Mouse (Mus musculus): ENCODE measurements around the gene Tmem214.

Gene Tmem214

GRCm38 (mm10) chr5:30867712-30868111 is at the start of gene Tmem214:
Gene Tmem214, plus strand, starts transcription at chr5:30868012.
- no peak for DNase-seq

- DNase-seq = no peak
Observed at GRCm38 (mm10) chr5:30818758-30819309, 49.0 kb upstream of the Tmem214 start.

GRCm38 (mm10) chr5:30822689-30823088 is 45.1 kb upstream of the Tmem214 start:
- no peak for DNase-seq

GRCm38 (mm10) chr5:30823091-30823490 is 44.7 kb upstream of the Tmem214 start:
- DNase-seq = no peak

GRCm38 (mm10) chr5:30824124-30824988 is 43.5 kb upstream of the Tmem214 start:
- no peak for DNase-seq

GRCm38 (mm10) chr5:30825166-30825565 is 42.6 kb upstream of the Tmem214 start:
- DNase-seq = no peak

GRCm38 (mm10) chr5:30825821-30826220 is 42.0 kb upstream of the Tmem214 start:
- DNase-seq = no peak

- DNase-seq = no peak
Observed at GRCm38 (mm10) chr5:30833416-30833815, 34.4 kb upstream of the Tmem214 start.

GRCm38 (mm10) chr5:30839731-30840130 is 28.1 kb upstream of the Tmem214 start:
- DNase-seq = no peak

- DNase-seq = no peak
Observed at GRCm38 (mm10) chr5:30841896-30842295, 25.9 kb upstream of the Tmem214 start.

GRCm38 (mm10) chr5:30849891-30850555 is 17.8 kb upstream of the Tmem214 start:
- DNase-seq = peak; percentile 47 to 67

- DNase-seq = no peak
Observed at GRCm38 (mm10) chr5:30850556-30850925, 17.3 kb upstream of the Tmem214 start.

GRCm38 (mm10) chr5:30853522-30853921 is 14.3 kb upstream of the Tmem214 start:
- no peak for DNase-seq

- peak in 1 of 2 experiments; percentile 32 for DNase-seq
Observed at GRCm38 (mm10) chr5:30855674-30856073, 12.1 kb upstream of the Tmem214 start.

- DNase-seq = no peak
Observed at GRCm38 (mm10) chr5:30856124-30856523, 11.7 kb upstream of the Tmem214 start.

- peak; percentile 49 to 64 for DNase-seq
Observed at GRCm38 (mm10) chr5:30863852-30864251, 4.0 kb upstream of the Tmem214 start.

- no peak for DNase-seq
Observed at GRCm38 (mm10) chr5:30864322-30864721, 3.5 kb upstream of the Tmem214 start.

- DNase-seq = no peak
Observed at GRCm38 (mm10) chr5:30866871-30867270, 941 bp upstream of the Tmem214 start.

- peak; percentile 37 to 61 for DNase-seq
Observed at GRCm38 (mm10) chr5:30868981-30869380, 1.2 kb downstream of the Tmem214 start.

- peak; percentile 94 to 96 for DNase-seq
Observed at GRCm38 (mm10) chr5:30869405-30870130, 1.8 kb downstream of the Tmem214 start.

- DNase-seq = no peak
Observed at GRCm38 (mm10) chr5:30870131-30870406, 2.3 kb downstream of the Tmem214 start.

- no peak for DNase-seq
Observed at GRCm38 (mm10) chr5:30872574-30872973, 4.8 kb downstream of the Tmem214 start.

- DNase-seq = no peak
Observed at GRCm38 (mm10) chr5:30874365-30874764, 6.6 kb downstream of the Tmem214 start.
